Mouse (Mus musculus): ENCODE data around the gene Car5a. TPM values are rescaled to one million over a fixed set of nuclear protein-coding genes. Genes with fewer than 3 reads are reported as not detected.

The Car5a gene
- polyA plus RNA-seq, 1 experiment, result not detected

GRCm38 (mm10) chr8:121924681-121925080 lies 20.0 kb downstream of the Car5a start:
- TF ChIP-seq CTCF (IDR thresholded peaks at IDR 0.05; ENCODE audit: borderline replicate concordance, control insufficient read depth, extremely low read depth, insufficient read depth, low read length, poor library complexity) (no peak), POLR2A (IDR thresholded peaks at IDR 0.05; ENCODE audit: control insufficient read depth, extremely low read depth, insufficient read depth, low read length, poor library complexity) (no peak)
- DNase-seq, result no peak
- Histone ChIP-seq H3K27me3 (ENCODE audit: control insufficient read depth, insufficient read depth, low read length) (no peaks in the 10 kb centered on the region), H3K36me3 (ENCODE audit: control insufficient read depth, insufficient read depth, low read length) (no peaks in the 10 kb centered on the region), H3K4me3 (ENCODE audit: control insufficient read depth, insufficient read depth, low read length) (no peak overlapping the region), H3K27ac (ENCODE audit: control insufficient read depth, insufficient read depth, low read length) (no peak overlapping the region), H3K4me1 (replicated peaks; ENCODE audit: control insufficient read depth, insufficient read depth, low read length) (no peaks in the 10 kb centered on the region; the same call in 1 of the 2 replicates)
- WGBS, result 85% methylated on average over 5 of the region's 5 CpGs

GRCm38 (mm10) chr8:121922101-121922500 lies 22.6 kb downstream of the Car5a start:
- DNase-seq, result no peak

GRCm38 (mm10) chr8:121921582-121921981 lies 23.1 kb downstream of the Car5a start:
- TF ChIP-seq POLR2A (IDR thresholded peaks at IDR 0.05; ENCODE audit: control insufficient read depth, extremely low read depth, insufficient read depth, low read length, poor library complexity) (no peak), CTCF (IDR thresholded peaks at IDR 0.05; ENCODE audit: borderline replicate concordance, control insufficient read depth, extremely low read depth, insufficient read depth, low read length, poor library complexity) (no peak)
- no peak for DNase-seq
- Histone ChIP-seq H3K36me3 (ENCODE audit: control insufficient read depth, insufficient read depth, low read length) (no peaks in the 10 kb centered on the region), H3K4me1 (replicated peaks; ENCODE audit: control insufficient read depth, insufficient read depth, low read length) (no peaks in the 10 kb centered on the region), H3K27me3 (ENCODE audit: control insufficient read depth, insufficient read depth, low read length) (no peaks in the 10 kb centered on the region), H3K27ac (ENCODE audit: control insufficient read depth, insufficient read depth, low read length) (no peak overlapping the region), H3K4me3 (ENCODE audit: control insufficient read depth, insufficient read depth, low read length) (no peak overlapping the region)
- WGBS, result 62% methylated on average over 8 of the region's 8 CpGs

More at GRCm38 (mm10) chr8:121922101-121922500, 22.6 kb downstream of the Car5a start:
- Histone ChIP-seq H3K27me3 (ENCODE audit: control insufficient read depth, insufficient read depth, low read length) (no peaks in the 10 kb centered on the region), H3K4me3 (ENCODE audit: control insufficient read depth, insufficient read depth, low read length) (no peak overlapping the region), H3K36me3 (ENCODE audit: control insufficient read depth, insufficient read depth, low read length) (no peaks in the 10 kb centered on the region), H3K27ac (ENCODE audit: control insufficient read depth, insufficient read depth, low read length) (no peak overlapping the region), H3K4me1 (replicated peaks; ENCODE audit: control insufficient read depth, insufficient read depth, low read length) (no peaks in the 10 kb centered on the region; the same call in 1 of the 2 replicates)
- no peak for TF ChIP-seq POLR2A (IDR thresholded peaks at IDR 0.05; ENCODE audit: control insufficient read depth, extremely low read depth, insufficient read depth, low read length, poor library complexity)
- TF ChIP-seq CTCF (IDR thresholded peaks at IDR 0.05; ENCODE audit: borderline replicate concordance, control insufficient read depth, extremely low read depth, insufficient read depth, low read length, poor library complexity), result no peak
- 88% methylated on average over 8 of the region's 8 CpGs for WGBS

GRCm38 (mm10) chr8:121919731-121920130 lies 25.0 kb downstream of the Car5a start:
- Histone ChIP-seq H3K27ac (ENCODE audit: control insufficient read depth, insufficient read depth, low read length) (no peak overlapping the region), H3K4me3 (ENCODE audit: control insufficient read depth, insufficient read depth, low read length) (no peak overlapping the region), H3K36me3 (ENCODE audit: control insufficient read depth, insufficient read depth, low read length) (no peaks in the 10 kb centered on the region), H3K4me1 (replicated peaks; ENCODE audit: control insufficient read depth, insufficient read depth, low read length) (no peaks in the 10 kb centered on the region), H3K27me3 (ENCODE audit: control insufficient read depth, insufficient read depth, low read length) (no peaks in the 10 kb centered on the region)
- TF ChIP-seq CTCF (IDR thresholded peaks at IDR 0.05; ENCODE audit: borderline replicate concordance, control insufficient read depth, extremely low read depth, insufficient read depth, low read length, poor library complexity) (no peak), POLR2A (IDR thresholded peaks at IDR 0.05; ENCODE audit: control insufficient read depth, extremely low read depth, insufficient read depth, low read length, poor library complexity) (no peak)
- no peak for DNase-seq
- 75% methylated on average over 3 of the region's 3 CpGs for WGBS

- Histone ChIP-seq H3K27me3 (ENCODE audit: control insufficient read depth, insufficient read depth, low read length) (no peaks in the 10 kb centered on the region), H3K4me1 (replicated peaks; ENCODE audit: control insufficient read depth, insufficient read depth, low read length) (no peaks in the 10 kb centered on the region), H3K27ac (ENCODE audit: control insufficient read depth, insufficient read depth, low read length) (no peak overlapping the region), H3K36me3 (ENCODE audit: control insufficient read depth, insufficient read depth, low read length) (no peaks in the 10 kb centered on the region), H3K4me3 (ENCODE audit: control insufficient read depth, insufficient read depth, low read length) (no peak overlapping the region)
- no peak for DNase-seq
- TF ChIP-seq POLR2A (IDR thresholded peaks at IDR 0.05; ENCODE audit: control insufficient read depth, extremely low read depth, insufficient read depth, low read length, poor library complexity) (no peak), CTCF (IDR thresholded peaks at IDR 0.05; ENCODE audit: borderline replicate concordance, control insufficient read depth, extremely low read depth, insufficient read depth, low read length, poor library complexity) (no peak)
- 81% methylated on average over 4 of the region's 4 CpGs for WGBS
Measured at GRCm38 (mm10) chr8:121919158-121919557, 25.5 kb downstream of the Car5a start.

- TF ChIP-seq CTCF (IDR thresholded peaks at IDR 0.05; ENCODE audit: borderline replicate concordance, control insufficient read depth, extremely low read depth, insufficient read depth, low read length, poor library complexity), result no peak
- TF ChIP-seq POLR2A (IDR thresholded peaks at IDR 0.05; ENCODE audit: control insufficient read depth, extremely low read depth, insufficient read depth, low read length, poor library complexity), result no peak
- DNase-seq, result no peak
- peaks cover 10% of the 10 kb centered on the region for H3K4me1 ChIP-seq (replicated peaks; ENCODE audit: control insufficient read depth, insufficient read depth, low read length)
- no peaks in the 10 kb centered on the region for H3K36me3 ChIP-seq (ENCODE audit: control insufficient read depth, insufficient read depth, low read length)
- 63% methylated on average over 8 of the region's 8 CpGs for WGBS
- no peak overlapping the region for H3K27ac ChIP-seq (ENCODE audit: control insufficient read depth, insufficient read depth, low read length)
- no peaks in the 10 kb centered on the region for H3K27me3 ChIP-seq (ENCODE audit: control insufficient read depth, insufficient read depth, low read length)
- H3K4me3 ChIP-seq (ENCODE audit: control insufficient read depth, insufficient read depth, low read length), result no peak overlapping the region
Measured at GRCm38 (mm10) chr8:121913378-121913777, 31.3 kb downstream of the Car5a start.

GRCm38 (mm10) chr8:121912831-121913230 lies 31.9 kb downstream of the Car5a start:
- no peak for TF ChIP-seq CTCF (IDR thresholded peaks at IDR 0.05; ENCODE audit: borderline replicate concordance, control insufficient read depth, extremely low read depth, insufficient read depth, low read length, poor library complexity)
- TF ChIP-seq POLR2A (IDR thresholded peaks at IDR 0.05; ENCODE audit: control insufficient read depth, extremely low read depth, insufficient read depth, low read length, poor library complexity), result no peak
- peaks cover 14% of the 10 kb centered on the region for H3K4me1 ChIP-seq (replicated peaks; ENCODE audit: control insufficient read depth, insufficient read depth, low read length)
- 88% methylated on average over 3 of the region's 3 CpGs for WGBS

More at GRCm38 (mm10) chr8:121912831-121913230, 31.9 kb downstream of the Car5a start:
- H3K36me3 ChIP-seq (ENCODE audit: control insufficient read depth, insufficient read depth, low read length), result no peaks in the 10 kb centered on the region
- no peak for DNase-seq
- no peak overlapping the region for H3K27ac ChIP-seq (ENCODE audit: control insufficient read depth, insufficient read depth, low read length)
- H3K27me3 ChIP-seq (ENCODE audit: control insufficient read depth, insufficient read depth, low read length), result no peaks in the 10 kb centered on the region
- H3K4me3 ChIP-seq (ENCODE audit: control insufficient read depth, insufficient read depth, low read length), result no peak overlapping the region
